Mouse (Mus musculus) spleen, embryonic (tissue): ENCODE data around the gene Slc25a10.

Source experiments
- CTCF ChIA-PET: fragments of 350-600 bp; sonication (Branson Sonifier 250); formaldehyde crosslinking; loops from one replicate; lab custom pipeline; 2022; lab: Charles Lee

Slc25a10 gene

GRCm38 (mm10) chr11:120484265-120484981, 7.2 kb upstream of the Slc25a10 start, which contains the start of gene Mrpl12:
Gene Mrpl12 (plus strand): TSS chr11:120484613.
- CTCF ChIA-PET: no interaction called here

- CTCF ChIA-PET: no interaction called here
These were observed 6.4 kb upstream of the Slc25a10 start for GRCm38 (mm10) chr11:120485251-120485650.

GRCm38 (mm10) chr11:120488516-120488915, 3.1 kb upstream of the Slc25a10 start:
- CTCF ChIA-PET: interaction anchor here (0.9 to 1.7 kb wide), 2 partner anchors 20 to 94 kb away, joined by 3 to 4 read pairs; no protein-coding TSS in a partner anchor

- CTCF ChIA-PET: interaction anchor here (0.6 to 1.7 kb wide), 3 partner anchors 21 to 93 kb away, joined by 3 to 6 read pairs (median 4); no protein-coding TSS in a partner anchor
These were observed 2.4 kb upstream of the Slc25a10 start for GRCm38 (mm10) chr11:120489054-120489761.

GRCm38 (mm10) chr11:120490291-120491046, 1.2 kb upstream of the Slc25a10 start:
- CTCF ChIA-PET: interaction anchor here (1.7 kb wide), 1 partner anchor 92 kb away, joined by 4 read pairs; no protein-coding TSS in a partner anchor

- CTCF ChIA-PET: interaction anchor here (0.5 to 1.0 kb wide), 4 partner anchors 77 to 331 kb away, joined by 3 to 10 read pairs (median 4); no protein-coding TSS in a partner anchor
These were observed 611 bp downstream of the Slc25a10 start for GRCm38 (mm10) chr11:120492024-120492877.

GRCm38 (mm10) chr11:120492878-120493203, 1.2 kb downstream of the Slc25a10 start:
- CTCF ChIA-PET: interaction anchor here (0.7 kb wide), 1 partner anchor 76 kb away, joined by 4 read pairs; no protein-coding TSS in a partner anchor

GRCm38 (mm10) chr11:120493351-120493750, 1.7 kb downstream of the Slc25a10 start:
- CTCF ChIA-PET: interaction anchor here (0.7 kb wide), 1 partner anchor 75 kb away, joined by 4 read pairs; no protein-coding TSS in a partner anchor

GRCm38 (mm10) chr11:120493911-120494310, 2.3 kb downstream of the Slc25a10 start:
- CTCF ChIA-PET: no interaction called here

- CTCF ChIA-PET: interaction anchor here (0.6 kb wide), 1 partner anchor 97 kb away, joined by 3 read pairs; no protein-coding TSS in a partner anchor
These were observed 5.8 kb downstream of the Slc25a10 start for GRCm38 (mm10) chr11:120497436-120497835.

- CTCF ChIA-PET: no interaction called here
These were observed 6.6 kb downstream of the Slc25a10 start for GRCm38 (mm10) chr11:120498226-120498625.

GRCm38 (mm10) chr11:120498891-120499290, 7.3 kb downstream of the Slc25a10 start:
- CTCF ChIA-PET: no interaction called here

GRCm38 (mm10) chr11:120499894-120500293, 8.3 kb downstream of the Slc25a10 start:
- CTCF ChIA-PET: no interaction called here

GRCm38 (mm10) chr11:120500357-120500756, 8.7 kb downstream of the Slc25a10 start:
- CTCF ChIA-PET: no interaction called here

- CTCF ChIA-PET: no interaction called here
These were observed 9.4 kb downstream of the Slc25a10 start for GRCm38 (mm10) chr11:120501018-120501417.

GRCm38 (mm10) chr11:120501701-120502100, 10.1 kb downstream of the Slc25a10 start:
- CTCF ChIA-PET: no interaction called here

- CTCF ChIA-PET: interaction anchor here (0.7 kb wide), 2 partner anchors 57 to 212 kb away, joined by 8 to 11 read pairs; no protein-coding TSS in a partner anchor
These were observed 14.0 kb downstream of the Slc25a10 start for GRCm38 (mm10) chr11:120505661-120506060.

- CTCF ChIA-PET: no interaction called here
These were observed 15.3 kb downstream of the Slc25a10 start for GRCm38 (mm10) chr11:120506899-120507298.

- CTCF ChIA-PET: no interaction called here
These were observed 16.1 kb downstream of the Slc25a10 start for GRCm38 (mm10) chr11:120507611-120508289.

GRCm38 (mm10) chr11:120508290-120508870, 16.7 kb downstream of the Slc25a10 start:
- CTCF ChIA-PET: no interaction called here
